ENCODE assay signal across 7 mouse cellular contexts in the genomic region with DNA sequence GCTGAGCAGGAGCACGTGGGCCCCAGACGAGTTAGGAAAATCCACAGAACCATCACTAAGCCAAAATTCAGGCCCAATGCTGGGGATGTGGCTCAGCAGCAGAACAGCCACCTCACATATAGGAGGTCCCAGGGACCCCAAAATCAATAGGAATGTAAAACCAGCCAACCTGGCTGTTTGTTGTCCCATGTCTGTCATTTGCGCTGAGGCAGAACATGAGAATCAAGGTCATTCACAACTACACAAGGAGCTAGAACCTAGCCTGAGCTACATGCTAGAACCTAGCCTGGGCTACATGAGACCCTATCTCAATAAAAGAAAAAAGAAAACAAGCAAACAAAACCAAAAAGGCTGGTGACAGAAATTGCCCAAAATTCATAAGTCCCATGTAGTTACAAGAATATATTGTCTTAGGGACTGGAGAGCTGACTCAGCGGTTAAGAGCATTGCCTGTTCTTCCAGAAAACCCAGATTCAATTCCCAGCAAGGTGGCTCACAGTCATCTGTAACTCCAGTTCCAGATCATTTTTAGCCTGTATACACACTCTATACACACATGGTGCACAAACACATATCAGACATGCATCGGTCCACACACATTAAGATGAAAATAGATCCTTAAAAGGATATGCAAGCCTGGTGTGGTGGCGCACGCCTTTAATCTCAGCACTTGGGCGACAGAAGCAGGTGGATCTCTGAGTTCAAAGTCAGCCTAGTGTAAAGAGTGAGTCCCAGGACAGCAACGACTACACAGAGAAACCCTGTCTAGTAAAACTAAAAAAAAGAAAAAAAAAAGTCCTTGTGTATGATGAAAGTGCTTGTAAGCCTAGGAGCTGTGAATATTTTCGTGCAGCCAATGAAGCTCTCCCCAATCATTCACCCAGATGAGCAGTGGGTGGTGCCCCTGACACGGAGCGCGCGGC. TPM values are rescaled to one million over a fixed set of nuclear protein-coding genes. Genes with fewer than 3 reads are reported as not detected.
DNase-seq lines count a peak whose midpoint lies in the region; ATAC-seq lines count a peak whose summit lies in the region.

No protein-coding gene starts in this region.

- H3K4me2 ChIP-seq in lung, embryonic 15.5 days = peak overlapping the region; percentile 74
- peak overlapping the region; percentile 63 for H3K4me2 ChIP-seq in limb, embryonic 11.5 days (ENCODE audit: low read depth, severe bottlenecking)
- peak overlapping the region; percentile 63 for H3K4me2 ChIP-seq in stomach, embryonic 14.5 days (replicated peaks; ENCODE audit: low read depth, low read length)

- 0 out of 2 replicates have a peak overlapping the region, but pooled peaks have one; percentile 20 for H3K27ac ChIP-seq in lung, embryonic 15.5 days
- peak overlapping the region; percentile 95 for H3K27ac ChIP-seq in forebrain, embryonic 10.5 days
- no peak overlapping the region for H3K27ac ChIP-seq in limb, embryonic 11.5 days (replicated peaks; ENCODE audit: low read depth, low read length)
- no peak overlapping the region for H3K27ac ChIP-seq in stomach, embryonic 14.5 days (ENCODE audit: low read length)

- ATAC-seq in lung, embryonic 15.5 days (ENCODE audit: borderline replicate concordance, extremely low read depth, low FRiP score, low TSS enrichment) = no peak
- ATAC-seq in limb, embryonic 11.5 days (ENCODE audit: insufficient number of reproducible peaks, low FRiP score, low TSS enrichment, low read depth) = no peak; the same call in 1 of the 2 replicates
- ATAC-seq in stomach, embryonic 14.5 days (ENCODE audit: insufficient number of reproducible peaks, insufficient read depth, low FRiP score, low read depth) = no peak

- no peak for DNase-seq in lung, postnatal 25 days (ENCODE audit: low spot score)
- no peak for DNase-seq in forebrain, embryonic 10.5 days (ENCODE audit: extremely low spot score, low spot score)
- DNase-seq in limb, embryonic 11.5 days (ENCODE audit: low spot score) = no peak
- no peak for DNase-seq in frontal cortex, postnatal 36 days (ENCODE audit: low spot score in 2 of 2)
- no peak for DNase-seq in urinary bladder, adult 18-20 months (ENCODE audit: low spot score in 2 of 2)

- H3K9ac ChIP-seq in lung, embryonic 15.5 days = peak overlapping the region; percentile 34; the same call in 1 of the 2 replicates
- no peak overlapping the region; the same call in 1 of the 2 replicates for H3K9ac ChIP-seq in limb, embryonic 11.5 days (ENCODE audit: low read length)
- H3K9ac ChIP-seq in stomach, embryonic 14.5 days (replicated peaks; ENCODE audit: low read depth, low read length) = 0 out of 2 replicates have a peak overlapping the region, but pooled peaks have one; percentile 7

- WGBS in lung, embryonic 15.5 days = 35% methylated on average over 14 of the region's 14 CpGs
- 37% methylated on average over 14 of the region's 14 CpGs for WGBS in forebrain, embryonic 10.5 days
- 34% methylated on average over 14 of the region's 14 CpGs for WGBS in limb, embryonic 11.5 days
- 37% methylated on average over 14 of the region's 14 CpGs for WGBS in stomach, embryonic 14.5 days

- peak overlapping the region; percentile 46 for H3K4me3 ChIP-seq in lung, embryonic 15.5 days
- H3K4me3 ChIP-seq in forebrain, embryonic 10.5 days = peak overlapping the region; percentile 59
- H3K4me3 ChIP-seq in limb, embryonic 11.5 days (ENCODE audit: low read depth, low read length) = no peak overlapping the region
- peak overlapping the region; percentile 35 for H3K4me3 ChIP-seq in stomach, embryonic 14.5 days (ENCODE audit: low read depth, low read length)

- no peaks in the 10 kb centered on the region for H3K9me3 ChIP-seq in lung, embryonic 15.5 days
- 0 out of 2 replicates have a peak, but pooled peaks cover 6% of the 10 kb centered on the region for H3K9me3 ChIP-seq in forebrain, embryonic 10.5 days
- H3K9me3 ChIP-seq in limb, embryonic 11.5 days (ENCODE audit: control insufficient read depth, low read length) = no peaks in the 10 kb centered on the region
- H3K9me3 ChIP-seq in stomach, embryonic 14.5 days (ENCODE audit: control insufficient read depth, low read depth, low read length) = no peaks in the 10 kb centered on the region

- no peaks in the 10 kb centered on the region for H3K27me3 ChIP-seq in lung, embryonic 15.5 days
- H3K27me3 ChIP-seq in forebrain, embryonic 10.5 days (ENCODE audit: poor library complexity, severe bottlenecking) = no peaks in the 10 kb centered on the region; the same call in 1 of the 2 replicates
- 0 out of 2 replicates have a peak, but pooled peaks cover 4% of the 10 kb centered on the region for H3K27me3 ChIP-seq in limb, embryonic 11.5 days (ENCODE audit: control insufficient read depth, insufficient read depth, low read length)
- no peaks in the 10 kb centered on the region for H3K27me3 ChIP-seq in stomach, embryonic 14.5 days (ENCODE audit: control insufficient read depth, insufficient read depth, low read length)

- H3K4me1 ChIP-seq in lung, embryonic 15.5 days = peaks cover 12% of the 10 kb centered on the region; the same call in 1 of the 2 replicates
- peaks cover 16% of the 10 kb centered on the region for H3K4me1 ChIP-seq in forebrain, embryonic 10.5 days
- no peaks in the 10 kb centered on the region for H3K4me1 ChIP-seq in limb, embryonic 11.5 days (ENCODE audit: control insufficient read depth, insufficient read depth, low read length)
- peaks cover 10% of the 10 kb centered on the region; the same call in 1 of the 2 replicates for H3K4me1 ChIP-seq in stomach, embryonic 14.5 days (ENCODE audit: control insufficient read depth, insufficient read depth, low read length)

- no peaks in the 10 kb centered on the region for H3K36me3 ChIP-seq in lung, embryonic 15.5 days
- no peaks in the 10 kb centered on the region for H3K36me3 ChIP-seq in forebrain, embryonic 10.5 days (replicated peaks)
- no peaks in the 10 kb centered on the region for H3K36me3 ChIP-seq in limb, embryonic 11.5 days (ENCODE audit: control insufficient read depth, insufficient read depth, low read length)
- 0 out of 2 replicates have a peak, but pooled peaks cover 3% of the 10 kb centered on the region for H3K36me3 ChIP-seq in stomach, embryonic 14.5 days (ENCODE audit: control insufficient read depth, insufficient read depth, low read length)

RNA-seq across cellular contexts. Expression of a gene that starts 2.1 kb away (rescaled TPM):
- 2.8 and 3.4 TPM in 2 replicates for polyA plus RNA-seq in lung, embryonic 15.5 days (2015; fragmentation: Nextera tagmentation; extraction: Ambion mirVana)
- polyA plus RNA-seq in forebrain, embryonic 10.5 days (2016; fragmentation: Nextera tagmentation; extraction: Ambion mirVana) = 4.4 and 5.1 TPM in 2 replicates
- 2.6 TPM in 2 replicates for polyA plus RNA-seq in limb, embryonic 11.5 days (2014; fragmentation: Nextera tagmentation; extraction: Ambion mirVana)
- 6.9 and 7.2 TPM in 2 replicates for polyA plus RNA-seq in stomach, embryonic 14.5 days (2014; fragmentation: Nextera tagmentation; extraction: Ambion mirVana)

RNA-seq across cellular contexts. Expression of a gene that starts 8.9 kb away (rescaled TPM):
- polyA plus RNA-seq in lung, embryonic 15.5 days (2015; fragmentation: Nextera tagmentation; extraction: Ambion mirVana) = 15.7 and 18.6 TPM in 2 replicates
- 1.2 and 1.9 TPM in 2 replicates for polyA plus RNA-seq in forebrain, embryonic 10.5 days (2016; fragmentation: Nextera tagmentation; extraction: Ambion mirVana)
- polyA plus RNA-seq in limb, embryonic 11.5 days (2014; fragmentation: Nextera tagmentation; extraction: Ambion mirVana) = 1.2 and 1.4 TPM in 2 replicates
- polyA plus RNA-seq in stomach, embryonic 14.5 days (2014; fragmentation: Nextera tagmentation; extraction: Ambion mirVana) = 11.9 and 12.6 TPM in 2 replicates

RNA-seq across cellular contexts. Expression of a gene that starts 10.6 kb away (rescaled TPM):
- polyA plus RNA-seq in lung, embryonic 15.5 days (2015; fragmentation: Nextera tagmentation; extraction: Ambion mirVana) = 67.3 and 71.3 TPM in 2 replicates
- polyA plus RNA-seq in forebrain, embryonic 10.5 days (2016; fragmentation: Nextera tagmentation; extraction: Ambion mirVana) = 107 and 108 TPM in 2 replicates
- 83.9 and 87.3 TPM in 2 replicates for polyA plus RNA-seq in limb, embryonic 11.5 days (2014; fragmentation: Nextera tagmentation; extraction: Ambion mirVana)
- 72.7 and 74.6 TPM in 2 replicates for polyA plus RNA-seq in stomach, embryonic 14.5 days (2014; fragmentation: Nextera tagmentation; extraction: Ambion mirVana)

RNA-seq across cellular contexts. Expression of a gene that starts 21.0 kb away (rescaled TPM):
- polyA plus RNA-seq in lung, embryonic 15.5 days (2015; fragmentation: Nextera tagmentation; extraction: Ambion mirVana) = 281 and 294 TPM in 2 replicates
- 425 and 433 TPM in 2 replicates for polyA plus RNA-seq in forebrain, embryonic 10.5 days (2016; fragmentation: Nextera tagmentation; extraction: Ambion mirVana)
- polyA plus RNA-seq in limb, embryonic 11.5 days (2014; fragmentation: Nextera tagmentation; extraction: Ambion mirVana) = 377 and 383 TPM in 2 replicates
- polyA plus RNA-seq in stomach, embryonic 14.5 days (2014; fragmentation: Nextera tagmentation; extraction: Ambion mirVana) = 281 and 289 TPM in 2 replicates

RNA-seq across cellular contexts. Expression of a gene that starts 59.1 kb away (rescaled TPM):
- not detected in 2 replicates for polyA plus RNA-seq in lung, embryonic 15.5 days (2015; fragmentation: Nextera tagmentation; extraction: Ambion mirVana)
- polyA plus RNA-seq in forebrain, embryonic 10.5 days (2016; fragmentation: Nextera tagmentation; extraction: Ambion mirVana) = not detected in 2 replicates
- not detected in 2 replicates for polyA plus RNA-seq in limb, embryonic 11.5 days (2014; fragmentation: Nextera tagmentation; extraction: Ambion mirVana)
- polyA plus RNA-seq in stomach, embryonic 14.5 days (2014; fragmentation: Nextera tagmentation; extraction: Ambion mirVana) = not detected in 2 replicates

Comparison
In these comparisons a context has a peak if more than half of its experiments do, and no peak if none do; other contexts are left out.
1. H3K27ac ChIP-seq: peak in lung, embryonic 15.5 days (single experiment) and forebrain, embryonic 10.5 days (single experiment); none in limb, embryonic 11.5 days (single experiment) and stomach, embryonic 14.5 days (single experiment).
2. Peak in every context shown above with its lines, with median percentiles within 50 percentile points of each other: H3K4me2 ChIP-seq.